Mouse (Mus musculus) bone marrow, adult 2 months (tissue): ENCODE results near the gene Eps8.

ENCODE experiments used
- CTCF ChIP-seq: fragments of 200-500 bp; IDR thresholded peaks from 2 replicates; pipeline ENCODE4 v1.5.1; 2011; ENCODE audit warnings: low read length, control low read depth; ENCODE audit not compliant: control insufficient read depth, insufficient read depth
- POLR2A ChIP-seq: fragments of 200-500 bp; IDR thresholded peaks from 2 replicates; pipeline ENCODE4 v1.6.1; 2011; ENCODE audit warnings: low read depth, mild to moderate bottlenecking, control low read depth, low read length, borderline replicate concordance; ENCODE audit not compliant: control insufficient read depth

GRCm38 (mm10) chr6:137503009-137503408 lies 151.7 kb downstream of the Eps8 start:
- TF ChIP-seq CTCF (no peak), POLR2A (no peak)
